Mouse (Mus musculus) layer of hippocampus, postnatal 14 days (tissue): ENCODE measurements at regions not wholly inside any gene's neighbourhood (a gene's known extent, or its start where the extent isn't known, plus 50 kb on each side); places are given as distances from the start of the nearest gene placed in this dataset.
A peak's percentile ranks its signal among the peaks of the same experiment; 100 is the strongest.
"Not testable (repeated sequence)": the region's sequence is repeated elsewhere in the genome, so short reads cannot be mapped to it uniquely, and the experiment has no call there.

Source experiments
- DNase-seq, 2 experiments: peaks; one replicate each; pipeline ENCODE4 v3.0.0; 2021 to 2022; ENCODE audit warnings: low spot score in 2 of 2, mixed read lengths in 1 of 2

- DNase-seq = no peak
These were observed 53.3 kb downstream of the Kif2b start for GRCm38 (mm10) chr11:91524019-91524418.

GRCm38 (mm10) chr11:91479236-91479635 lies 98.1 kb downstream of the Kif2b start:
- DNase-seq = no peak

- DNase-seq = no peak
These were observed 113.6 kb downstream of the Kif2b start for GRCm38 (mm10) chr11:91463578-91464401.

GRCm38 (mm10) chr11:91461946-91462345 lies 115.4 kb downstream of the Kif2b start:
- no peak for DNase-seq

GRCm38 (mm10) chr11:91442361-91442760 lies 135.0 kb downstream of the Kif2b start:
- DNase-seq = no peak

- DNase-seq = no peak
These were observed 145.2 kb downstream of the Kif2b start for GRCm38 (mm10) chr11:91432195-91432594.

- DNase-seq = peak; percentile 67 to 94
These were observed 150.6 kb downstream of the Kif2b start for GRCm38 (mm10) chr11:91426731-91427130.

GRCm38 (mm10) chr11:91387172-91387571 lies 190.2 kb downstream of the Kif2b start:
- no peak for DNase-seq

- DNase-seq = no peak
These were observed 220.3 kb downstream of the Kif2b start for GRCm38 (mm10) chr11:91357029-91357428.

- DNase-seq = no peak
These were observed 234.7 kb downstream of the Kif2b start for GRCm38 (mm10) chr11:91342629-91343028.

- peak in 1 of 2 experiments; percentile 1 for DNase-seq
These were observed 244.3 kb downstream of the Kif2b start for GRCm38 (mm10) chr11:91333056-91333455.

GRCm38 (mm10) chr11:91327543-91327942 lies 249.8 kb downstream of the Kif2b start:
- DNase-seq = no peak

GRCm38 (mm10) chr11:91310212-91310742 lies 267.1 kb downstream of the Kif2b start:
- no peak for DNase-seq

GRCm38 (mm10) chr11:91289194-91290123 lies 287.9 kb downstream of the Kif2b start:
- DNase-seq = peak; percentile 48 to 63

- DNase-seq = no peak
These were observed 291.0 kb downstream of the Kif2b start for GRCm38 (mm10) chr11:91286376-91286775.

- DNase-seq = no peak
These were observed 315.1 kb downstream of the Kif2b start for GRCm38 (mm10) chr11:91262216-91262615.

GRCm38 (mm10) chr11:91242061-91242460 lies 335.3 kb downstream of the Kif2b start:
- not testable (repeated sequence) for DNase-seq

- no peak for DNase-seq
These were observed 361.2 kb downstream of the Kif2b start for GRCm38 (mm10) chr11:91216158-91216557.

GRCm38 (mm10) chr11:91213104-91213503 lies 364.3 kb downstream of the Kif2b start:
- DNase-seq = no peak

- DNase-seq = no peak
These were observed 370.9 kb downstream of the Kif2b start for GRCm38 (mm10) chr11:91206470-91206869.

- no peak for DNase-seq
These were observed 372.9 kb downstream of the Kif2b start for GRCm38 (mm10) chr11:91204416-91204815.

- DNase-seq = no peak
These were observed 380.5 kb downstream of the Kif2b start for GRCm38 (mm10) chr11:91196841-91197240.
